Mouse (Mus musculus): Measurements from ENCODE around the gene Ccdc181. TPM values are rescaled to one million over a fixed set of nuclear protein-coding genes. Genes with fewer than 3 reads are reported as not detected.

Ccdc181 gene
- total RNA-seq, 2 experiments from 2014 or later = 6.7 to 6.9 TPM

DNA sequence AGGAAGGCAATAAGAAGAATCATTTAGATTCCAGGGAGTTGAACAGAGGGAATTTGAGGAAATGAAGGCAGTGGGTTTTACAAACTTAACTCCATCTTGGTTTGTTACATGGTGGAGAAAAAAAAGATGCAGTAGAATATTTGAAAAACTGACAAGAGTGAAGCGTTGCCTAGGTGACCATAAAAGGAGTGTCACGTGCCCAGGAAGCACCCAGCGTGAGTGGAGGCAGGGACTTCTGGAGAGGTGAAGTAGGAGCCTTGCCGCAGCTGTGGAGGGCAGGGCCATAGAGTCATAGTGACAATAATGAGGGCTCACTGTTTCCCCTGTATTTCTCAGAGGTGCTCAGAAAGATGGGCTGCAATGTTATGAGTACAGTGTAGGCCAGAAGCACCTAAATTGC lies 3.9 kb downstream of the Ccdc181 start:
- no peak for DNase-seq (ENCODE audit: low spot score in 2 of 2)

DNA sequence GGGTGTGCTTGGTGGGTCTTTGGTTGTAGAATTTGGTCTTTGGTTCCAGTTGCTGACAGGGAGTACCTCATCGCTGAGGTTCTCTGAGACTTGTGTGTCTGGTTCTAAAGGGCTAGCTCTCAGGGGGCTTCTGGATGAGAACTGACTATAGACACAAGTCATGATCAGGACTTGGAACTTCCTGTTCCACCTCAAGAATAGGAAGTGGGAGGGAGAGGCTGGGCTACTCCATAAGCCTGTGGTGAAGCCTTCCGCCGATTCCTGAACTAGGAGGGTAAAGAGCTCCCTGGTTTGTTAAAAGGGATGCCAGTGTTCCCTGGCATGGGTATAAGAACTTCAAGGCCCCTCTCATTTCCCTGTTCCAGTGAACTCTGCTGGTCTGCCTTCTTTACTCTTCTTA lies 8.6 kb downstream of the Ccdc181 start:
- no peak for DNase-seq (ENCODE audit: low spot score in 2 of 2)

DNA sequence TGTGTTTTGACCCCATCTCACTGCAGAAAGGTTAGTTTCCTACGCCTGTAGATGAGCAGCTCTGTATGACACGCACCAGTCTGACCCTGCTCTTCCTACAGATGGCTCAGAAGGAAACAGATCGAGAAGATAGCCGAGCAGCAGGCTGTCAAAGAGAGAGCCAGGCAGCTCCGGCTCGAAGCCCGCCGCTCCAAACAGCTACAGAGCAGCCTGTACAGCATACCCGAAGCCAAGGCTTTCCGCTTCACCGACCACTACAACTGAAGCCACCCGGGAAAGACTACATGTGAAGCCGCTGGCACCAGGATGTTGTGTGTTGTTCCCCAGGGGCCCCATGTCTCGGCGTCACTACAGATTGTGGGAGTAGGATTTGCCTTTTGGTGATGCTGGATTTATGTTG lies 12.0 kb downstream of the Ccdc181 start:
- DNase-seq (ENCODE audit: low spot score in 2 of 2) = no peak

DNA sequence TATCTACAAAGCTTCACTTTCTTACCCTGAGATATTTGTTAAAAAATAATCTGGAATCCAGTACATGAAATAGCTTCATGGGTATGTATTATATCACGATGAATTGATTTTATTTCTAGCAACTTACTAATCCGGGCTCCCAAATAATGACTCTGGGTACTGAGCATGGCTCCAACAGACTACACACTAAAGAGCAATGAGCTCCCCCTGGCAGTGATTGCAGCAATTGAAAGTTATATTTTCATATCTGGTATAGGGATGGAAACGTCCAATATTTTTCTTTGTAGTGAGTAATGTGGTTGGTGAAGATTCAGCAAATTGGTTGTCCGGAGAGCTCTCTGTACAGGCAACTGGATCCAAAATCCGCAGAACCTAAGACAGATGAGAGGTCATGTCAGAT lies 16.7 kb downstream of the Ccdc181 start:
- no peak for DNase-seq (ENCODE audit: low spot score in 2 of 2)

DNA sequence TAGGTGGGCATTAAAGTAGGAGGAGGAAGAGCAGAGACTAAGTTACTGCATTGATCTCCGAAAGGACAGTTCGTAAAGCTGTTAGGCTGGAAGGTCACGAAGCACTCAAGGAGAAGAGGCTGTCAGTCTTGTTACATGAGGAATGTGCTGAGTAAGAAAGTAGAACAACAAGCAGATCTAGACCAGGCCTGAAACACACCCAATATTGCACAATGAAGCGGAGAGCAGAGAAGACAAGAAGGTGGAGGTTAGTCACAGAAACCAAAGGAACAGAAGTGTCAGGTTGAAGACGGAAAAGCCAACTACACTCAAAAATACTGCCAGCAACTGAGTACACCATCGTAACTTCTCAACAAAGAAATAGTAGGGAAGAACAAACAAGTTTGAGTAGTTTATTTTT lies 18.7 kb downstream of the Ccdc181 start:
- no peak for DNase-seq (ENCODE audit: low spot score in 2 of 2)

DNA sequence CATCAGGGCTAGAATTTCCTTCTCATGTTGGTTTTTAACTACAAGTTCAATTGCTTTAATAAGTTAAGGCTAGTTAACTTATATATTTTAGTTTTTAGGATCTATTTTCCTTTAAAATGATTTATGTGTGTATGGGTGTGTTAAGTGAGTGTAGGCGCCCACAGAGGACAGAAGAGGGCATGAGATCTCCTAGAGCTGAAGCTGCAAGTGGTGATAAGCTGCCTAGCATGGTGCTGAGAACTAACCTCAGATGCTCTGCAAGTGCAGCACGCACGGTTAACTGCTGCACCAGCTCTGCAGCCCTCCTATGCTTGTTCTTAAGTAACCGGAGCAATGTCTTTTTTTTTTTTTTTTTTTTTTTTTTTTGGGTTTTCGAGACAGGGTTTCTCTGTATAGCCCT lies 21.1 kb downstream of the Ccdc181 start:
- DNase-seq (ENCODE audit: low spot score in 2 of 2) = no peak

DNA sequence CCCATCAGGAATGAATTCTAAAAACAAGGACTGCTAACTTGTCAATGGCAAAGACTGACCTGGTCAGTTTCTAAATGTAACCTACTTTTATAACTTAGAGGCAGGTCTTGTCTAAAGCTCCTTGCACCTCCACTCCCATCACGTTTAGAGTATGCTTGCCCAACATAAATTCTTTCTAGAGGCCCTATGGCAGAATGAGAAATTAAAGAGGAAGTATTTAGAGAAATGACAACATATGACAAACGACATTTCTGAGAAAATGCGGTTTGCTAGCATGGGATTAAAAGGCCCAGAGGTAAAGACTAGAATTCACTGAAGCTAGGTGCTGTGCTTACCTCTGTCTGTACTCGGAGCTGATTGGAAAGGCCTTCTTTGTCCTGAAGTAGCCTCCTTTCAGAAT lies 26.6 kb downstream of the Ccdc181 start:
- DNase-seq (ENCODE audit: low spot score in 2 of 2) = no peak

DNA sequence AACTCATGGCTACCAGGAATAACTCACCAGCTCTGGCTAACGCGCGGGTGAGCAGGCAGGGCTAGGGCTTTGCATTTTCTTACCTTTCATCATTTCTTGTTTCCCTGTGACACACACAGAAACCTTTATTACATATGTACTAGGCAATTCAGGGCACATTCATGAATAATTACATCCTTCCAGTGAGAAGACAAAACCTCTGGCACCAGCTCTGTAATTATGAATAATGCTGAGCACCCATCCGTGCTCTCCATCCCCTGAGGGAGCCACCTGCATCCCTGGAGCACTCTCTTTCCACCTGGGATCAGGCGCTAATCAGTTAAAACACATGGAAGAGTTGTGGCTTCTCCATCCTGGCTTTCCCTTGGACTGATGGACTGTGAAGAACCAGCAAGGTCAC lies 28.4 kb downstream of the Ccdc181 start, which contains the start of gene Nme7:
Nme7 (plus strand) TSS at position 301 of the 400 bp plus-strand sequence.
- DNase-seq (ENCODE audit: low spot score in 2 of 2) = no peak

DNA sequence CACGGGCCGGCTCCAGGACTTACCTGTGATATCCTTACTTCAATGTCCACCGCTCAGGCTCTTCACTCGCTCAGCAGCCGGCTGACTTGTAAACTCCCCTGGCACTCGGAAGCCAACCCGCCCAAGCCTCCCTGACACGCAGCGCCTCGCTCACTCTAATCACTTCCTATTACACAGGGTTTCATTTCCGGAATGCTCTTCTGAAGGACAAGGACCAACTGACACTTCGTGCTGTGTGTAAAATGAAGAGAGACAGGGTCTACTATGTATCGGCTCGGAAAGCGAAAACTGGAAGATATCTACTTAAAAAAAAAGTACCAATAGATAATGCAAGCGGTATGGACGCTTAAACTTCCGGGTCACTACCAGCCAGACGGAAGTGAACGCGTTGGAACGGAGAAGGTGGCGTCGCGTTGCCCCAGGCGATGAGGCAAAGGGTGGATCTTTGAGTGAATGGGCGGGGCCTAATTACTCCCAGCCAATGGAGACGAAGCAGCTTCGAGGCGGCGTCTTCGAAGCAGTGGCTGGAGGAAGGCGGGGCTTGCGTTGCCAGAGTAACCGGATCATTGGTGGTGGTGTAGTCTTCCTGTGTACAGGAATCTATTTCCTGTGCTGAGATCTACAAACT lies 31.9 kb downstream of the Ccdc181 start, which contains the start of gene Blzf1:
Blzf1 (minus strand) TSS at position 366 of the 628 bp plus-strand sequence.
- peak; percentile 90 for DNase-seq (ENCODE audit: low spot score in 2 of 2)

DNA sequence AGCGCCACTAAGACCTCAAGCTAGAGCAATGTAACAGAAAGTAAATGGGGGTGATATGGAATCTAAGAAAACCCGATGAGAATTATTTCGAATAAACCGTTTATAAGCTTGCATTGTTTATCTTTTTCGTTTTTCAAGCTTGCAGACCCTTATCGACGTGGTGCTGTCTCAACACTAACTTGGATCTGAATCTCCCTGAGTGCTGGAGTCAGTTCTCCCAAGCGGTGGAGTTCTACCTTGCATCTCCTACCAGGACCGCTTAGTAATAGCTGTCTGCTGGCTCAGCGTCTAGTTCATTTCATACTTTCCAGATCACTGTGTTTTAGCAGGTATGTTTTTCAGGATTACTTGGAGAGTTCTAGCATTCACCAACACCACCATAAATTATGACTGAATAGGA lies 32.5 kb downstream of the Ccdc181 start:
- no peak for DNase-seq (ENCODE audit: low spot score in 2 of 2)

DNA sequence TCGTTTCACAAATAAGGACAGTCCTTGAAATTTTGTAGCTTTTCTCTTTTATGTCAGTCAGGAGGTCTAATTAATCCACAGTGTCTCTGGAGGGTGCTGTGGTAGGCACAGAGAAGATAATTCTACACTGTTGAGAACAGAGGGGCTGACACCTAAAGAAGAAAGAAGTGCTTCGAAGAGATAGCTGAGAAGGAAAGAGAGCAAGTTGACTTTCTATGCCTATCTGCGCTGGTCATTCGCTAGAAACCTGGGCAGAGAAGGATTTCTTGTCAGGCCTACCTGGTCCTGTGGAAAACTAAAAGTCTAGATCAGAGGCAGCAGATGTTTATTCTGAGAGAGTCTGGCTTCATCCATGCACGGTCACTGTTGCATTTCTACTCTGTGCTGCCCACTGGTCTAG lies 38.7 kb downstream of the Ccdc181 start:
- DNase-seq (ENCODE audit: low spot score in 2 of 2) = no peak

DNA sequence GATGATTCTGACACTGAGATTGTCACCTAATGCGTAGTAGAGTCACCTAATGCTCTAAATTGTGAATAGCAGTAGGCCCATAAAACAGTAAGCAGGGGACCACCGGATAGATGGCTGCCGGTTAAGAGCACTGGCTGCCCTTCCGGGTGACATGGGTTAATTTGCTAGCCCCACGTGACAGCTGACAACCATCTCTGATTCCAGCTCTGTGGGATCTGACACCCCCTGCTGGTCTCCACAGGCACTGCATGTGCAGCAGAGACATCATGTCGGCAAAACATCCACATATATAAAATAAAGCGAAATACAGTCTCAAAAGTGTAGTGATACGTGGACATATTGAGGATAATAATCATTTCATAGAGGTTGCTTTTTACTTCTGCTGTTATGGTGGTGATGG lies 39.9 kb downstream of the Ccdc181 start:
- DNase-seq (ENCODE audit: low spot score in 2 of 2) = peak; percentile 24 to 36

DNA sequence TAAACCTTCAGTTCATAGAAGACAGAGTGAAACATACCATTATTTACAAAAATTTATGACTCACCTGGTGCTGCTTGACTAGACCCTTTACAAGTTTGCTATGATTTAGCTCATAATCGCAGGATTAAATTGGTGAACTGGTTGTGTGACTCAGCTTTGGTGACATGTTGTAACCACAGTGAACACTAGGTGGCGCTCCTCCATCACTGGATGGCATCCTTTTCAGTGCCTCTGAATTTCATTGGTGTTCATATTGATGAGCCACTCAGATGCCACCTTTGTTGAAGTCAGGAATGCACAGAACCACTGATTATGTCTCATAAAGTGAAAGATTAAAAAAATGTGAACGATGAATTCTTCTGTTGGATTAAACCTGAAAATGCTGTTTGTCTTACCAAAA lies 41.3 kb downstream of the Ccdc181 start:
- DNase-seq (ENCODE audit: low spot score in 2 of 2) = peak; percentile 75 to 80

DNA sequence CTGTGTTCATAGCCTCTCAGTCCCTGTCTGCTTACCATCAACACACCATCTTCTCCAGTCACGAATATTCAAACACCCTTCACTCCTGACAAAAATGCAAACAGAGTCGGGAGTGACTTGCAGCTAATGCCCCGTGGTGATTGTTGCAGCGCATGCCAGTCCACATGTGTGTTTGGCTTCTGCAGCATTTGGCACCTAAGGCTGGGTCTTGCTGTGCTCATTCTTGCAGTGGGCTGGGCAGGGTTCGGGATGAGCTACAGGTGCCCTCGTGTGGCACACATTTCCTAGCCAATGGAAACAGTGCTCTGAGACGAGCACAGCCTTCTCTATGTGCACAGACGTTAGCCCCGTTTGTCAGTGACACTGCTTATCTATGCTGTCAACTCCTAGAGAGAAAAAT lies 41.9 kb downstream of the Ccdc181 start:
- no peak for DNase-seq (ENCODE audit: low spot score in 2 of 2)

DNA sequence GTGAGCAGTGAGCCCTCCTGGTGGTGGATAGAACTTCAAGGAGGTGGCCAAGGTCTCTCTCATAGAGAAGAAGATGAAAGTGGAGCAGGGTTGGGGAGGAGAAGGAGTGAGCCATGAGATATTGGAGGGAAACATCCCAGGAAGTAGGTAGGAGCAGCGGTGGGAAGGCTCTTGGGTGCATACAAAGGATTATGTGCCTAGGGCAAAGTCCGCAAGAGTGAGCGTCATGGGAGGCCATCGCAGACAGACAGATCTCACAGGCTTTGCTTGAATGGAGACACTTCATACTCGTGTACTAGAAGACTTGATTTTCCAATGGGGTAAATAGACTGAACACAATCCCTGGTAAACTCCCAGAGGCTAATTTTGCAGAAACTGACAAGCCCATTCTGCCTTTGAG lies 43.1 kb downstream of the Ccdc181 start:
- no peak for DNase-seq (ENCODE audit: low spot score in 2 of 2)

DNA sequence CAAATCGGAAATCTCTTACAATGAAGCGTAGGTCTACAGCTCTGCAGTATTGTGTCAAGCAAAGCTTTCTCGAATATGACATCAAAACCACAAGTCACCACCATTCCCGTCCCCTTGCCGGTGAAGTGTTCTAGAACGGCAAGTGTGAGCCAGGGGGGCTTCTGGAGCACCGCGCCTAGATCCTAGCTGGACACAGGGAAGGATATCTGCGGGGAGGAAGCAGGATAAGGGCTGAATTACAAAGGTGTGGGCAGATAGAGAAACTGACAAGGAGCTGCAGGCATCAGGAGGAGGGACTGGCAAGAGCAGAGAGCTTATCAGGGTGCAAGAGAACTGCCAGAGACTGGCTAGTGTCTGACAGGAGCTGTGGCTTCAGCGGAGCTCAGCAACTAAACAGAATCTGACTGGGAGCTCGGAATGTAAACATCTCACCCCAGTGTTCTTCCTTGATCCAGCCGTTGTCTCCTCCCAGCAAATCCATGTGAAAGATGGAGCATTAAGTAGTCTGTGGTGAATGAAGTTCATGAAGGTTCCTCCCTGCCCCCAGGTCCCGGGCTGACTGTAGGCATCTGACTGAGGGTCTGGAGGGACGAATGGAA lies 44.3 kb downstream of the Ccdc181 start:
- no peak for DNase-seq (ENCODE audit: low spot score in 2 of 2)

DNA sequence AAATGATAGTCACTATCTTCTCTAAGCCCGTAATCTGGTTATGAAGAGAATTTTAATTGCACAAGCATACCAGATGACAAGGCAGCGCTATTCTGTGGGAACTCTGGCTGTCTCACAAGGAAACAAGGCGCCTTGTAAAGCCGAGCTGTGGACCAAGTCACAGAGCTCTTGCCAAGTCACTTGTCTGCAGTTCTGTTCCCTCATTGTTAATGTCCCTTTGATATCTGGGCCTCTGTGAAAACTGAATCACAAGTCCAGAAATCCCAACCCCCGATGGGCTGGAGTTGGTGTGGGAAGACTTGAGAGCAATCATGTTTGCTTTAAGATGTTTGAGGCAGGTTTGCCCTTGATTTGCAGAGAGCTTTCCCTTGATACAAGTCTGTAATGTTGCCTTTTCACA lies 45.3 kb downstream of the Ccdc181 start:
- DNase-seq (ENCODE audit: low spot score in 2 of 2) = no peak

DNA sequence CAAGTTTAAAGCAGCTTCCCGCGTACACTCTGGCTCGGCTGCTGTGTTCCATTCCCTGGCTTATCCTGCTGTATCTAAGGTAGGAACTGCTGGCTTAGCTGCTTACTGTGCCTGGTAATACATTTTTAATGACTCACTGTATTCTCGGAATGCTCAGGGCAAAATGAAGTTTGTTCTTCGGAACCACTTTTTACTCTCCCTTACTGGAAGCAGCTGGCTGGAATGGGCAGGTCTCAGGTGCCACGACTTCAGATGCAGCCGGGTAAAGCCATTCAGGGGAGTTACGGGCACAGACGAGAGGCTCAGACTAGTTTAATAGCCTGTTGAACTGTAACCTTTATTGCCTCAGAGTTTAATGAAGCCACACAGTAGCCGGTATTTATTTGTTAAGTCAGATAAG lies 46.0 kb downstream of the Ccdc181 start:
- no peak for DNase-seq (ENCODE audit: low spot score in 2 of 2)

DNA sequence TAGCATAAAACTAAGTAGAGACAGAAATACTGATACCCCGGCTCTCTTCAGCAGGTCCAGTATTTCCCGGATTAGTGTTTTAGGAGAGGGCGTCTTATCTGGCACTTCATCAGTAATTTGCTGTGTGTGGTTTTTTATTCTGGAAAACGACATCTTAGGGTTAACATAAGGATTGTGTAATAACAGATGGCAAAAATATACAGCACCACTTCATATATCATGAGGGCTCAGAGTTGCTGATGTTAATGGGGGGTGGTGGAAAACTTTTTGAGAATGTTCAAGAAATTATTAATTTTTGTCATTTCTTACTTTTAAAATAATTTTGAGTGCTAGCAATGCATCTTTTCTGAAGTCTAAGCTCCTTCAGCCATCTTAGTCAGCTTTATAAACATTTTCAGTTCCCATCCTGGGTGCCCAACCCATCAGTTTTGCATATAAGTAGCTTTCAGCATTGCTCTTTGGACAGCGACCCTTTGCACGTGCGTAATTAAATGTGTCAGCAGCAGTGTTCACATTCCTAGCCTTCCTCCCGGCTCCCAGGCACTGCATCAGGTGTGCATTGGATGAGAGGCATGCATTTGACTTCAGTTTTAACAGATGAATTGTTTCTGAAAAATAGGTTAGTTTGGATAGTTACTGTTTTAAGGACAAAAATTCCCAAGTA lies 47.7 kb downstream of the Ccdc181 start:
- no peak for DNase-seq (ENCODE audit: low spot score in 2 of 2)

DNA sequence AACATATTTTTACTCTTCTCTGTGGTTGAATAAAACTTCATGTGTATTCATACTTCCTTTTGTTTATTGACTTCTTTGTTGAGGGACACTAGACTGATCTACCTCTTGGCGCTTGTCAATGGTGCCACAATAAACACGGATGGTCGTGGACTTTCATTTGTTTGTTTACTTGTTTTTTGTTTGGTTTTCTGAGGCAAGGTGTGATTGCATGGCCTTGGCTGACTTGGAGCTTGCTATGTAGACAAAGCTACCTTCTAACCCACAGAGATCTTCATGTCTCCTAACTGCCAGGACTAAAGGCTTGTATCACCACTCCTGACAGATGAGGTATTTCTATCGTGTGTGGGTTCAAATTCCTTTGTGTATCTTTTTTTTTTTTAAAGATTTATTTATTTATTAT lies 48.8 kb downstream of the Ccdc181 start:
- no peak for DNase-seq (ENCODE audit: low spot score in 2 of 2)

DNA sequence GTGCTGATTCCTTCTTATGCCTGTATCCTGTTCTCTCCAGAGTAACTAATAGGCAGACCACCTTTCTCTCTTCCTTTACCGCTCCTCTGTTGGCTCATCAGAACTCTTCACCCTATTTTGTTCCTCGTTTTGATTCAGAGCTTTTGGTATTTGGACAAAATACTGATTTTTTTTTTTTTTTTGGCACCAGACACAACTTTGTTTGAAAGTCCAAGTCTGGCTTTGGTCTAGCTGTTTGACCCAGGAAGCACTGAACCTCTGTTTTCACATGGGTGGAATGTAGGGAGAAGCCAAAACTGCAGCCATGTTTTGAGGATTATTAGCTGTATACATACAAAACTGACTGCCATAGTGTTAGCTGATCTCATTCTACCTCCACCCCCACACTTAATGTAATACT lies 49.5 kb downstream of the Ccdc181 start:
- no peak for DNase-seq (ENCODE audit: low spot score in 2 of 2)

DNA sequence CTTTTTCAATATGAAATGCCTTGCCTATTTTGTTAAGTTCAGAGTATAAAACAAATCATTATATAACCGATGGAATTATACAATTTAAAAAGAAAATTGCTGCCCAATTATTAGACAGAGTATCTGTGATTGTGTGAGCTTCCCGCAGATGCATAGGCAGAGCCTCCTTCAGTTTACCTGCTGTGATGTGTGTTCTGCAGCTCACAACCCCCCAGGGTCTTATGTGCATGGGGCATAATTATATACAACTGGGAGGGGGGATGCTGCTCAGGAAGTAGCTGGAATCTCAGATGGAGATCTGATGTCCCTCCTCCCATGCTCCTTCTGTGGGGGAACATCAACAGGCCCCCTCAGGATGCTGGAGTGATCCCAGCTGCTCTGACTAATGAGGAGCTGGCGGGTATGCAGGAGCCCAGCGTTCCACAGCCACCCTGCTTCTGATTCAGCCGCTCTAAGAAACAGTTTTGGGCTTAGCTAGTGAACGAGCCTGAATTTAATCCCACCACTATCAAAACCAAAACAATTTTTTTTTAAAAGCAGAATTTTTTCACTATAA lies 51.3 kb downstream of the Ccdc181 start:
- no peak for DNase-seq (ENCODE audit: low spot score in 2 of 2)

All from adrenal gland, adult 18-20 months (tissue).